Mouse (Mus musculus) left cerebral cortex, adult 8-10 months (tissue): ENCODE measurements at regions not wholly inside any gene's neighbourhood (a gene's known extent, or its start where the extent isn't known, plus 50 kb on each side); places are given as distances from the start of the nearest gene placed in this dataset.

Experiments used
- DNase-seq, 2 experiments: peaks; one replicate each; pipeline ENCODE4 v3.0.0; 2022; ENCODE audit warnings: low spot score in 2 of 2

- no peak for DNase-seq
Measured at GRCm38 (mm10) chr4:81897451-81897850, 454.8 kb upstream of the Mpdz start.

- DNase-seq = no peak
Measured at GRCm38 (mm10) chr4:81868941-81869340, 426.3 kb upstream of the Mpdz start.

GRCm38 (mm10) chr4:81841642-81842494 is 399.3 kb upstream of the Mpdz start:
- DNase-seq = no peak

- DNase-seq = no peak
Measured at GRCm38 (mm10) chr4:81829972-81830371, 387.4 kb upstream of the Mpdz start.

GRCm38 (mm10) chr4:81827453-81827852 is 384.8 kb upstream of the Mpdz start:
- no peak for DNase-seq

- no peak for DNase-seq
Measured at GRCm38 (mm10) chr4:81825966-81826365, 383.4 kb upstream of the Mpdz start.

GRCm38 (mm10) chr4:81823566-81823965 is 381.0 kb upstream of the Mpdz start:
- no peak for DNase-seq

GRCm38 (mm10) chr4:81789274-81789673 is 346.7 kb upstream of the Mpdz start:
- DNase-seq = no peak

GRCm38 (mm10) chr4:81788636-81789035 is 346.0 kb upstream of the Mpdz start:
- DNase-seq = no peak

- no peak for DNase-seq
Measured at GRCm38 (mm10) chr4:81781971-81782370, 339.4 kb upstream of the Mpdz start.

GRCm38 (mm10) chr4:81766705-81767104 is 324.1 kb upstream of the Mpdz start:
- DNase-seq = no peak

GRCm38 (mm10) chr4:81764026-81764867 is 321.6 kb upstream of the Mpdz start:
- DNase-seq = peak in 1 of 2 experiments; percentile 63

GRCm38 (mm10) chr4:81763311-81764025 is 320.9 kb upstream of the Mpdz start:
- no peak for DNase-seq

GRCm38 (mm10) chr4:81762592-81763229 is 320.1 kb upstream of the Mpdz start:
- DNase-seq = no peak

GRCm38 (mm10) chr4:81757905-81758304 is 315.3 kb upstream of the Mpdz start:
- no peak for DNase-seq

GRCm38 (mm10) chr4:81744629-81745509 is 302.3 kb upstream of the Mpdz start:
- DNase-seq = no peak

GRCm38 (mm10) chr4:81743978-81744628 is 301.5 kb upstream of the Mpdz start:
- DNase-seq = peak in 1 of 2 experiments; percentile 66

GRCm38 (mm10) chr4:81742536-81743459 is 300.2 kb upstream of the Mpdz start:
- no peak for DNase-seq

- no peak for DNase-seq
Measured at GRCm38 (mm10) chr4:81734391-81734790, 291.8 kb upstream of the Mpdz start.
